Mouse (Mus musculus) skeletal muscle tissue, adult 2 months (tissue): ENCODE results near the gene Etfbkmt.
"Not testable (repeated sequence)": the region's sequence is repeated elsewhere in the genome, so short reads cannot be mapped to it uniquely, and the experiment has no call there.

Experiments used
- DNase-seq: peaks from one replicate; pipeline ENCODE4 v3.0.0-alpha.2; 2012; ENCODE audit warnings: low read depth, low spot score

Etfbkmt gene

GRCm38 (mm10) chr6:149184007-149184406 is 44.4 kb downstream of the Etfbkmt start:
- DNase-seq: no peak

- no peak for DNase-seq
Observed at GRCm38 (mm10) chr6:149187371-149187770, 47.7 kb downstream of the Etfbkmt start.

GRCm38 (mm10) chr6:149188041-149188924 is 48.6 kb downstream of the Etfbkmt start, which contains the start of gene Amn1:
Amn1 (minus strand) TSS chr6:149188712.
- DNase-seq: peak; percentile 97

- DNase-seq: no peak
Observed at GRCm38 (mm10) chr6:149188925-149189257, 49.2 kb downstream of the Etfbkmt start.

GRCm38 (mm10) chr6:149189340-149189922 is 49.8 kb downstream of the Etfbkmt start:
- peak; percentile 2 for DNase-seq

GRCm38 (mm10) chr6:149191951-149192350 is 52.3 kb downstream of the Etfbkmt start:
- DNase-seq: not testable (repeated sequence)

- DNase-seq: peak; percentile 73
Observed at GRCm38 (mm10) chr6:149193276-149193905, 53.7 kb downstream of the Etfbkmt start.

GRCm38 (mm10) chr6:149197116-149197515 is 57.5 kb downstream of the Etfbkmt start:
- no peak for DNase-seq

GRCm38 (mm10) chr6:149198572-149198971 is 58.9 kb downstream of the Etfbkmt start:
- no peak for DNase-seq
